Mouse (Mus musculus): ENCODE results near the gene Oser1.

DNA sequence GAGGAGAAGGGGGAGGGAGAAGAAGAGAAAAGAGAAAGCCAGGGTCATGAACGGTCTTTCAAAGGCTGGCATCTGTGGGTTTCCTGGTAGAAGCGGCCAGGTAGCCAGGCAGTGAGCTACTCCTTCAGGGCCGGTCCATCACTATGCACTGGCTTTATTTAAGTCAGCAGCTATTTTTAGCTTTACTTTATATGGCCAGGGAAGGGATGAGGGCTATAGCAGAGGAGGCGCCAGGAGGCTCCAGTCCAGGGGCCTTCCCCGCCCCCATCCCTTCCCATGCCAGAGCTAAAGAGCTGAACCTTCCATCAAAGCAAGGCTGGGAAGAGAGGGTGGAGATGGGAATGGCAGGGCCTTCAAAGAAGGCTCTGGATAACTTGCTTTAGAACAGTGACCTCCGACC lies 32.1 kb downstream of the Oser1 start:
- TF ChIP-seq CTCF (IDR thresholded peaks at IDR 0.05; ENCODE audit: low read depth) (no peak), EP300 (IDR thresholded peaks at IDR 0.05; ENCODE audit: low read depth) (no peak)

Measured in liver, embryonic 14.5 days (tissue).